Mouse (Mus musculus): ENCODE results near the gene Basp1.

Gene Basp1

GRCm38 (mm10) chr15:25416367-25416766 lies 2.8 kb upstream of the Basp1 start:
- DNase-seq (ENCODE audit: low spot score), result no peak

- DNase-seq (ENCODE audit: low spot score), result no peak
These were observed 2.4 kb upstream of the Basp1 start for GRCm38 (mm10) chr15:25415958-25416357.

GRCm38 (mm10) chr15:25414747-25415119 lies 1.2 kb upstream of the Basp1 start:
- peak; percentile 94 for DNase-seq (ENCODE audit: low spot score)

- DNase-seq (ENCODE audit: low spot score), result no peak
These were observed 615 bp upstream of the Basp1 start for GRCm38 (mm10) chr15:25414011-25414746.

GRCm38 (mm10) chr15:25412761-25413261 lies 753 bp downstream of the Basp1 start:
- peak; percentile 13 for DNase-seq (ENCODE audit: low spot score)

GRCm38 (mm10) chr15:25412171-25412641 lies 1.4 kb downstream of the Basp1 start:
- peak; percentile 56 for DNase-seq (ENCODE audit: low spot score)

- no peak for DNase-seq (ENCODE audit: low spot score)
These were observed 2.1 kb downstream of the Basp1 start for GRCm38 (mm10) chr15:25411461-25411860.

GRCm38 (mm10) chr15:25405926-25406325 lies 7.6 kb downstream of the Basp1 start:
- no peak for DNase-seq (ENCODE audit: low spot score)

- DNase-seq (ENCODE audit: low spot score), result no peak
These were observed 9.7 kb downstream of the Basp1 start for GRCm38 (mm10) chr15:25403879-25404278.

GRCm38 (mm10) chr15:25402001-25402400 lies 11.6 kb downstream of the Basp1 start:
- DNase-seq (ENCODE audit: low spot score), result no peak

GRCm38 (mm10) chr15:25400276-25400675 lies 13.3 kb downstream of the Basp1 start:
- no peak for DNase-seq (ENCODE audit: low spot score)

- no peak for DNase-seq (ENCODE audit: low spot score)
These were observed 17.5 kb downstream of the Basp1 start for GRCm38 (mm10) chr15:25395912-25396590.

GRCm38 (mm10) chr15:25392525-25393099 lies 21.0 kb downstream of the Basp1 start:
- DNase-seq (ENCODE audit: low spot score), result no peak

GRCm38 (mm10) chr15:25391210-25391609 lies 22.4 kb downstream of the Basp1 start:
- DNase-seq (ENCODE audit: low spot score), result no peak

GRCm38 (mm10) chr15:25387572-25387971 lies 26.0 kb downstream of the Basp1 start:
- DNase-seq (ENCODE audit: low spot score), result no peak

- no peak for DNase-seq (ENCODE audit: low spot score)
These were observed 33.5 kb downstream of the Basp1 start for GRCm38 (mm10) chr15:25380051-25380450.

GRCm38 (mm10) chr15:25378707-25379106 lies 34.9 kb downstream of the Basp1 start:
- peak; percentile 52 for DNase-seq (ENCODE audit: low spot score)

GRCm38 (mm10) chr15:25376914-25377313 lies 36.6 kb downstream of the Basp1 start:
- no peak for DNase-seq (ENCODE audit: low spot score)

- no peak for DNase-seq (ENCODE audit: low spot score)
These were observed 40.1 kb downstream of the Basp1 start for GRCm38 (mm10) chr15:25373486-25373885.

- DNase-seq (ENCODE audit: low spot score), result no peak
These were observed 44.0 kb downstream of the Basp1 start for GRCm38 (mm10) chr15:25369522-25369921.

- DNase-seq (ENCODE audit: low spot score), result no peak
These were observed 48.1 kb downstream of the Basp1 start for GRCm38 (mm10) chr15:25365503-25365902.

- DNase-seq (ENCODE audit: low spot score), result no peak
These were observed 48.6 kb downstream of the Basp1 start for GRCm38 (mm10) chr15:25364819-25365463.
